Mouse (Mus musculus) MEL (cell line): ENCODE results near the gene Tex19.2. TPM values are rescaled to one million over a fixed set of nuclear protein-coding genes. Genes with fewer than 3 reads are reported as not detected.

ENCODE experiments used
- DNase-seq: peaks from one replicate; pipeline ENCODE4 v3.0.0; 2011; ENCODE audit warnings: low read depth, low spot score
- H3K27ac ChIP-seq: 2 replicates; pipeline ENCODE4 v1.5.1; 2012; ENCODE audit warnings: low read depth, mild to moderate bottlenecking, control low read depth, low read length, moderate library complexity; ENCODE audit not compliant: control insufficient read depth
- H3K27me3 ChIP-seq, 2 experiments: fragments of 150-350 bp in 1 of 2; sonication (generic) in 1 of 2; 2 replicates each; pipeline ENCODE4 v1.6.1; 2012; ENCODE audit warnings: low read length in 2 of 2, mild to moderate bottlenecking in 2 of 2, improper control_type of control experiment in 1 of 2, moderate library complexity in 1 of 2; ENCODE audit not compliant: insufficient read depth in 2 of 2, control insufficient read depth in 1 of 2
- H3K36me3 ChIP-seq, 2 experiments: 2 replicates each; pipeline ENCODE4 v1.6.1; 2012 to 2014; ENCODE audit warnings: low read length in 2 of 2, improper control_type of control experiment in 1 of 2, inconsistent platforms in 1 of 2, mild to moderate bottlenecking in 1 of 2; ENCODE audit not compliant: insufficient read depth in 2 of 2, control insufficient read depth in 1 of 2
- H3K4me1 ChIP-seq, 2 experiments: fragments of 150-350 bp in 1 of 2; sonication (generic) in 1 of 2; 2 replicates each; pipeline ENCODE4 v1.6.1; 2012; ENCODE audit warnings: low read length in 2 of 2, improper control_type of control experiment in 1 of 2, mild to moderate bottlenecking in 1 of 2; ENCODE audit not compliant: insufficient read depth in 2 of 2, control insufficient read depth in 1 of 2
- H3K4me3 ChIP-seq, 2 experiments: fragments of 150-350 bp in 1 of 2; sonication (generic) in 1 of 2; 2 replicates each; pipeline ENCODE4 v1.5.1; 2012; ENCODE audit warnings: low read depth in 2 of 2, low read length in 2 of 2, mild to moderate bottlenecking in 2 of 2, moderate library complexity in 2 of 2, control low read depth in 1 of 2, improper control_type of control experiment in 1 of 2; ENCODE audit not compliant: control insufficient read depth in 1 of 2, insufficient read depth in 1 of 2
- H3K79me2 ChIP-seq: 2 replicates; pipeline ENCODE4 v1.6.1; 2012; ENCODE audit warnings: mild to moderate bottlenecking, low read length, moderate library complexity; ENCODE audit not compliant: control insufficient read depth, poor library complexity, insufficient read depth
- H3K9ac ChIP-seq: 2 replicates; pipeline ENCODE4 v1.6.1; 2012; ENCODE audit warnings: low read depth, mild to moderate bottlenecking, control low read depth, low read length, moderate library complexity; ENCODE audit not compliant: control insufficient read depth, poor library complexity, severe bottlenecking
- H3K9me3 ChIP-seq: fragments of 150-350 bp; sonication (generic); replicated peaks from 2 replicates; pipeline ENCODE4 v1.6.1; 2012; ENCODE audit warnings: mild to moderate bottlenecking, low read length, improper control_type of control experiment, moderate library complexity; ENCODE audit not compliant: insufficient read depth
- BHLHE40 ChIP-seq: IDR thresholded peaks from 2 replicates; pipeline ENCODE4 v1.6.1; 2012; ENCODE audit warnings: low read depth, mild to moderate bottlenecking, inconsistent platforms, low read length, improper control_type of control experiment, borderline replicate concordance
- CHD1 ChIP-seq: IDR thresholded peaks from 2 replicates; pipeline ENCODE4 v1.6.1; 2012; ENCODE audit warnings: low read depth, mild to moderate bottlenecking, inconsistent platforms, low read length, improper control_type of control experiment
- CTCF ChIP-seq, 3 experiments: IDR thresholded peaks in 2 of 3; conservative IDR thresholded peaks in 1 of 3; 2 replicates each; pipeline ENCODE4 v1.5.1; 2011 to 2012; ENCODE audit warnings: low read length in 3 of 3, low read depth in 2 of 3, mild to moderate bottlenecking in 2 of 3, improper control_type of control experiment in 1 of 3, inconsistent platforms in 1 of 3, mixed read lengths in 1 of 3, moderate library complexity in 1 of 3; ENCODE audit not compliant: control insufficient read depth in 1 of 3, insufficient read depth in 1 of 3, poor library complexity in 1 of 3, severe bottlenecking in 1 of 3
- GABPA ChIP-seq: IDR thresholded peaks from 2 replicates; pipeline ENCODE4 v1.6.1; 2012; ENCODE audit warnings: low read depth, mild to moderate bottlenecking, inconsistent platforms, low read length, improper control_type of control experiment, moderate library complexity
- GATA1 ChIP-seq: IDR thresholded peaks from 2 replicates; pipeline ENCODE4 v1.6.1; 2011; ENCODE audit warnings: low read depth, low read length, improper control_type of control experiment
- HCFC1 ChIP-seq: IDR thresholded peaks from 2 replicates; pipeline ENCODE4 v1.6.1; 2012; ENCODE audit warnings: low read depth, mild to moderate bottlenecking, inconsistent platforms, low read length, improper control_type of control experiment, moderate library complexity
- MAX ChIP-seq: IDR thresholded peaks from 2 replicates; pipeline ENCODE4 v1.6.1; 2011; ENCODE audit warnings: low read length, improper control_type of control experiment
- MYB ChIP-seq: IDR thresholded peaks from 2 replicates; pipeline ENCODE4 v1.6.1; 2011; ENCODE audit warnings: mild to moderate bottlenecking, low read depth, low read length, improper control_type of control experiment
- NELFE ChIP-seq: IDR thresholded peaks from 2 replicates; pipeline ENCODE4 v1.6.1; 2011; ENCODE audit warnings: low read depth, low read length, improper control_type of control experiment
- NRF1 ChIP-seq: IDR thresholded peaks from 2 replicates; pipeline ENCODE4 v1.6.1; 2014; ENCODE audit warnings: low read depth, mild to moderate bottlenecking, inconsistent platforms, low read length, improper control_type of control experiment, moderate library complexity; ENCODE audit not compliant: poor library complexity, insufficient read depth, severe bottlenecking
- POLR2AphosphoS2 ChIP-seq: IDR thresholded peaks from 2 replicates; pipeline ENCODE4 v1.6.1; 2011; ENCODE audit warnings: low read length, improper control_type of control experiment
- POLR2AphosphoS5 ChIP-seq: IDR thresholded peaks from 2 replicates; pipeline ENCODE4 v1.6.1; 2012; ENCODE audit warnings: low read depth, borderline replicate concordance, mild to moderate bottlenecking, inconsistent platforms, low read length, moderate library complexity, mixed read lengths
- RCOR1 ChIP-seq: IDR thresholded peaks from 2 replicates; pipeline ENCODE4 v1.6.1; 2012; ENCODE audit warnings: low read depth, mild to moderate bottlenecking, inconsistent platforms, low read length, improper control_type of control experiment
- SMC3 ChIP-seq: IDR thresholded peaks from 2 replicates; pipeline ENCODE4 v1.6.1; 2011; ENCODE audit warnings: low read depth, low read length, improper control_type of control experiment
- TAL1 ChIP-seq: IDR thresholded peaks from 2 replicates; pipeline ENCODE4 v1.6.1; 2012; ENCODE audit warnings: mild to moderate bottlenecking, inconsistent platforms, low read length, moderate library complexity, mixed read lengths
- ZKSCAN1 ChIP-seq: IDR thresholded peaks from 2 replicates; pipeline ENCODE4 v1.6.1; 2012; ENCODE audit warnings: low read depth, mild to moderate bottlenecking, inconsistent platforms, low read length, improper control_type of control experiment, moderate library complexity
- polyA plus RNA-seq, 2 experiments: library from polyadenylated mRNA; stranded (reverse) in 1 of 2; unstranded in 1 of 2; fragments of >175 nt in 1 of 2; fragments of >200 nt in 1 of 2; gene quantifications; 2 replicates each; pipeline versions ENCODE4 v1.2.1 to v1.2.4; 2012; ENCODE audit warnings: low replicate concordance in 2 of 2, low read depth in 1 of 2; ENCODE audit not compliant: insufficient read length in 2 of 2, insufficient read depth in 1 of 2, missing spikeins in 1 of 2
- total RNA-seq: library from RNA; depleted of rRNA; stranded (reverse); fragments of 300-350 nt; gene quantifications from 2 replicates; pipeline ENCODE4 v1.2.3, GENCODE M21; 2012

Gene Tex19.2
- total and polyA plus RNA-seq, 3 experiments = 34.5 to 45.7 TPM; not detected in 1

GRCm38 (mm10) chr11:121086296-121086695 lies 32.2 kb downstream of the Tex19.2 start:
- Histone ChIP-seq H3K36me3 (no peaks in the 10 kb centered on the region), H3K4me3 (no peak overlapping the region), H3K79me2 (no peaks in the 10 kb centered on the region), H3K9ac (no peak overlapping the region), H3K4me1 (peaks cover 3 to 9% of the 10 kb centered on the region in 2 experiments; a peak in 3 of 4 replicates), H3K27me3 (no peaks in the 10 kb centered on the region; a peak in 1 of 4 replicates), H3K27ac (no peak overlapping the region), H3K9me3 (no peaks in the 10 kb centered on the region)
- TF ChIP-seq MAX = no peak
- TF ChIP-seq NELFE = no peak
- no peak for TF ChIP-seq CTCF (IDR thresholded peaks at IDR 0.05 in 2 of 3, conservative IDR thresholded peaks at IDR 0.05 in 1 of 3; ENCODE audit: control insufficient read depth in 1 of 3, insufficient read depth in 1 of 3, low read depth in 2 of 3, low read length in 3 of 3, poor library complexity in 1 of 3, severe bottlenecking in 1 of 3)
- no peak for TF ChIP-seq BHLHE40
- no peak for TF ChIP-seq POLR2AphosphoS2
- DNase-seq = no peak

GRCm38 (mm10) chr11:121085181-121085580 lies 33.3 kb downstream of the Tex19.2 start:
- no peak for DNase-seq
- TF ChIP-seq TAL1 (no peak), GABPA (no peak), HCFC1 (no peak), GATA1 (no peak), NRF1 (no peak), POLR2AphosphoS5 (no peak), ZKSCAN1 (no peak), RCOR1 (no peak), CHD1 (no peak), BHLHE40 (no peak), SMC3 (no peak), MYB (no peak)
- no peak overlapping the region for H3K4me3 ChIP-seq
- H3K4me1 ChIP-seq = peaks cover 3 to 9% of the 10 kb centered on the region in 2 experiments; a peak in 3 of 4 replicates
- no peaks in the 10 kb centered on the region for H3K79me2 ChIP-seq
- H3K9me3 ChIP-seq = no peaks in the 10 kb centered on the region
- no peaks in the 10 kb centered on the region for H3K36me3 ChIP-seq
- no peak overlapping the region for H3K9ac ChIP-seq
- no peak overlapping the region for H3K27ac ChIP-seq
- H3K27me3 ChIP-seq = no peaks in the 10 kb centered on the region; a peak in 1 of 4 replicates
